Mouse (Mus musculus) spleen, adult 2 months (tissue): ENCODE data around the gene Kif3c.

Experiments
- CTCF ChIP-seq: fragments of 200-500 bp; IDR thresholded peaks from 2 replicates; pipeline ENCODE4 v1.5.1; 2011; ENCODE audit warnings: mild to moderate bottlenecking, inconsistent platforms; ENCODE audit not compliant: insufficient read depth, insufficient read length, insufficient replicate concordance; ENCODE audit errors: extremely low read depth
- POLR2A ChIP-seq: fragments of 200-500 bp; IDR thresholded peaks from 2 replicates; pipeline ENCODE4 v1.6.1; 2011; ENCODE audit warnings: low read depth, low read length, inconsistent platforms

GRCm38 (mm10) chr12:3396931-3397330 lies 32.0 kb downstream of the Kif3c start:
- TF ChIP-seq POLR2A = no peak
- TF ChIP-seq CTCF = no peak
